Mouse (Mus musculus): ENCODE results near the gene Ptprn2. TPM values are rescaled to one million over a fixed set of nuclear protein-coding genes. Genes with fewer than 3 reads are reported as not detected.

Ptprn2 gene
- total and polyA plus RNA-seq, 3 experiments, result 0.17 TPM; not detected in 2

GRCm38 (mm10) chr12:116968215-116968939, 482.9 kb downstream of the Ptprn2 start:
- TF ChIP-seq NELFE (IDR thresholded peaks at IDR 0.05; ENCODE audit: low read depth, low read length), result no peak
- TF ChIP-seq BHLHE40 (IDR thresholded peaks at IDR 0.05; ENCODE audit: low read depth, low read length), result no peak
- TF ChIP-seq MEF2A (IDR thresholded peaks at IDR 0.05; ENCODE audit: borderline replicate concordance, low read depth, low read length), result no peak
- no peak for TF ChIP-seq USF2 (conservative IDR thresholded peaks at IDR 0.05; ENCODE audit: low read depth, low read length)
- no peak for TF ChIP-seq PAX5 (IDR thresholded peaks at IDR 0.05; ENCODE audit: low read length)
- no peak for TF ChIP-seq MAX (IDR thresholded peaks at IDR 0.05; ENCODE audit: low read length)
- TF ChIP-seq E2F4 (IDR thresholded peaks at IDR 0.05; ENCODE audit: insufficient replicate concordance, low read depth, low read length), result no peak
- H3K4me3 ChIP-seq (replicated peaks in 1 of 3; ENCODE audit: low read depth in 2 of 3, low read length in 2 of 3, poor library complexity in 1 of 3), result no peak overlapping the region
- DNase-seq (ENCODE audit: extremely low read depth), result no peak
- no peaks in the 10 kb centered on the region for H3K4me1 ChIP-seq (ENCODE audit: control insufficient read depth in 1 of 2, insufficient read depth in 2 of 2)
- dilution Hi-C loops (cut with MboI; ENCODE audit: extremely low pct_ligation_motif_present, extremely low pct_unique_long_range_greater_than_20kb, low sequenced_read_pairs) (no loop called here), in situ Hi-C loops (cut with MboI; ENCODE audit: low pct_ligation_motif_present, low pct_unique_long_range_greater_than_20kb, low sequenced_read_pairs) (no loop called here)
- no peaks in the 10 kb centered on the region for H3K9me3 ChIP-seq (replicated peaks; ENCODE audit: low read length)
- no peak overlapping the region for H3K27ac ChIP-seq (ENCODE audit: insufficient read depth, low read depth)
- H3K79me2 ChIP-seq (replicated peaks; ENCODE audit: control insufficient read depth, extremely low read depth, insufficient read depth, poor library complexity, severe bottlenecking), result no peaks in the 10 kb centered on the region
- H3K36me3 ChIP-seq (replicated peaks in 1 of 2; ENCODE audit: control insufficient read depth in 1 of 2, insufficient read depth in 1 of 2, low read length in 1 of 2), result no peaks in the 10 kb centered on the region
- no peak overlapping the region for H3K4me2 ChIP-seq (ENCODE audit: insufficient read depth, low read depth, poor library complexity, severe bottlenecking)
- peaks cover 37% of the 10 kb centered on the region for H3K27me3 ChIP-seq (replicated peaks)
- no peak overlapping the region for H3K9ac ChIP-seq (ENCODE audit: insufficient read depth, low read depth)

GRCm38 (mm10) chr12:116975547-116975946, 490.0 kb downstream of the Ptprn2 start:
- dilution Hi-C loops (cut with MboI; ENCODE audit: extremely low pct_ligation_motif_present, extremely low pct_unique_long_range_greater_than_20kb, low sequenced_read_pairs) (no loop called here), in situ Hi-C loops (cut with MboI; ENCODE audit: low pct_ligation_motif_present, low pct_unique_long_range_greater_than_20kb, low sequenced_read_pairs) (no loop called here)
- TF ChIP-seq ETS1 (conservative IDR thresholded peaks at IDR 0.05; ENCODE audit: low read depth, low read length) (no peak), SIN3A (IDR thresholded peaks at IDR 0.05; ENCODE audit: low read length) (no peak), POLR2AphosphoS2 (IDR thresholded peaks at IDR 0.05; ENCODE audit: low read depth, low read length) (no peak), NELFE (IDR thresholded peaks at IDR 0.05; ENCODE audit: low read depth, low read length) (no peak), USF2 (conservative IDR thresholded peaks at IDR 0.05; ENCODE audit: low read depth, low read length) (no peak), POLR2A (IDR thresholded peaks at IDR 0.05; ENCODE audit: low read depth, low read length) (no peak), HCFC1 (IDR thresholded peaks at IDR 0.05; ENCODE audit: low read depth, low read length) (no peak), MAX (IDR thresholded peaks at IDR 0.05; ENCODE audit: low read length) (no peak), RCOR1 (conservative IDR thresholded peaks at IDR 0.05; ENCODE audit: low read depth, low read length) (no peak), CHD2 (IDR thresholded peaks at IDR 0.05; ENCODE audit: low read length) (no peak), EP300 (IDR thresholded peaks at IDR 0.05; ENCODE audit: low read length) (no peak), BHLHE40 (IDR thresholded peaks at IDR 0.05; ENCODE audit: low read depth, low read length) (no peak), USF1 (IDR thresholded peaks at IDR 0.05; ENCODE audit: low read depth, low read length) (no peak), CHD1 (IDR thresholded peaks at IDR 0.05; ENCODE audit: low read depth, low read length) (no peak), ELF1 (IDR thresholded peaks at IDR 0.05; ENCODE audit: low read depth, low read length) (no peak), TBP (conservative IDR thresholded peaks at IDR 0.05; ENCODE audit: low read depth, low read length) (no peak), RAD21 (IDR thresholded peaks at IDR 0.05; ENCODE audit: low read depth, low read length) (no peak), MEF2A (IDR thresholded peaks at IDR 0.05; ENCODE audit: borderline replicate concordance, low read depth, low read length) (no peak)
- Histone ChIP-seq H3K4me1 (ENCODE audit: control insufficient read depth in 1 of 2, insufficient read depth in 2 of 2) (no peaks in the 10 kb centered on the region), H3K9me3 (replicated peaks; ENCODE audit: low read length) (no peaks in the 10 kb centered on the region), H3K36me3 (replicated peaks in 1 of 2; ENCODE audit: control insufficient read depth in 1 of 2, insufficient read depth in 1 of 2, low read length in 1 of 2) (no peaks in the 10 kb centered on the region), H3K4me3 (replicated peaks in 1 of 3; ENCODE audit: low read depth in 2 of 3, low read length in 2 of 3, poor library complexity in 1 of 3) (no peak overlapping the region), H3K27me3 (replicated peaks) (peaks cover 15% of the 10 kb centered on the region), H3K79me2 (replicated peaks; ENCODE audit: control insufficient read depth, extremely low read depth, insufficient read depth, poor library complexity, severe bottlenecking) (no peaks in the 10 kb centered on the region), H3K27ac (ENCODE audit: insufficient read depth, low read depth) (no peak overlapping the region), H3K4me2 (ENCODE audit: insufficient read depth, low read depth, poor library complexity, severe bottlenecking) (no peak overlapping the region), H3K9ac (ENCODE audit: insufficient read depth, low read depth) (no peak overlapping the region)
- DNase-seq (ENCODE audit: extremely low read depth), result no peak
